ENCODE assay signal across 9 mouse cellular contexts in the genomic region with DNA sequence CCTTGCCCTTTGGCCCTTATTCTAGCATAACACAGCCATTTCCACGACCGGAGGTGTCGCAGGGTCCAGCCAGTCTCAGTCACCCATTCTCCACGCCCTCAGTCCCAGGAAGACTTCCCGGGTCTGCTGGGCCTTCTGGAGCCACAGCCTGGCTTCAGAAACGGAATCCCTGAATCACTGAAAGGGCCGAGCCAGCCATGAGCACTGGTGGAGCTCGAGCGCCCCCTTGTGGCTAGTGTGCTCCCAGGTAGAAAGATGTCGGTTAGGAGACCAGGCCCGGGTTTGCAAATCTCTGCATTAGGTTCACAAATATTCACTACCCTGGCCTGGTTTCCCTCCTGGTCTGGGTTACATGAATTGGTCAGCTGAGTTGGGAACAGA. TPM values are rescaled to one million over a fixed set of nuclear protein-coding genes. Genes with fewer than 3 reads are reported as not detected.
DNase-seq lines count a peak whose midpoint lies in the region; ATAC-seq and TF ChIP-seq lines count a peak whose summit lies in the region.
"Had no signal": no experiment of that assay in that cellular context is flagged by ENCODE, and none has a peak within 500 bp of the region (broad histone marks: within the 10 kb centered on the region; RNA-seq: fewer than 3 reads in every experiment).

No protein-coding gene starts in this region.

- H3K9me3 ChIP-seq in forebrain, embryonic 12.5 days: no peaks in the 10 kb centered on the region
- H3K9me3 ChIP-seq in heart, postnatal 0 days (replicated peaks; ENCODE audit: control insufficient read depth, low read length): no peaks in the 10 kb centered on the region
- no peaks in the 10 kb centered on the region for H3K9me3 ChIP-seq in liver, embryonic 13.5 days (replicated peaks)
- H3K9me3 ChIP-seq in neural tube, embryonic 12.5 days: no peaks in the 10 kb centered on the region
- no peaks in the 10 kb centered on the region for H3K9me3 ChIP-seq in stomach, embryonic 16.5 days (replicated peaks; ENCODE audit: control insufficient read depth, low read length)
- H3K9me3 ChIP-seq: embryonic facial prominence, embryonic 15.5 days had no signal

- peak; percentile 69 to 74 for DNase-seq in CD8-positive naive resting alpha-beta T cell, adult 2 months (ENCODE audit: low read depth in 2 of 2, low spot score in 2 of 2)
- DNase-seq in c-Kit-positive CD71-negative TER-119-negative erythroid progenitor cells, embryonic 14.5 days (ENCODE audit: low read depth): peak; percentile 75
- DNase-seq in heart, postnatal 0 days (ENCODE audit: low spot score): peak; percentile 83
- peak; percentile 90 to 94 for DNase-seq in kidney, postnatal 25 days
- DNase-seq in liver, embryonic 13.5 days: peak; percentile 56

- peak; percentile 97 for TF ChIP-seq CTCF in heart, postnatal 0 days (IDR thresholded peaks at IDR 0.05; ENCODE audit: low read depth)

- WGBS in forebrain, embryonic 12.5 days: under 1% methylated on average over 11 of the region's 11 CpGs
- WGBS in heart, postnatal 0 days: 8% methylated on average over 11 of the region's 11 CpGs
- WGBS in liver, embryonic 13.5 days (ENCODE audit: insufficient replicate concordance): 11% methylated on average over 11 of the region's 11 CpGs
- WGBS in neural tube, embryonic 12.5 days: 4% methylated on average over 11 of the region's 11 CpGs
- WGBS in stomach, embryonic 16.5 days: 6% methylated on average over 11 of the region's 11 CpGs

- no peak for TF ChIP-seq EP300 in heart, postnatal 0 days (IDR thresholded peaks at IDR 0.05; ENCODE audit: low read depth)

- H3K9ac ChIP-seq in forebrain, embryonic 12.5 days: peak overlapping the region; percentile 44; the same call in 1 of the 2 replicates
- no peak overlapping the region for H3K9ac ChIP-seq in heart, postnatal 0 days (replicated peaks; ENCODE audit: low read depth, low read length)
- no peak overlapping the region for H3K9ac ChIP-seq in liver, embryonic 13.5 days
- H3K9ac ChIP-seq in neural tube, embryonic 12.5 days: 0 out of 2 replicates have a peak overlapping the region, but pooled peaks have one; percentile 8
- no peak overlapping the region for H3K9ac ChIP-seq in stomach, embryonic 16.5 days (ENCODE audit: low read length)
- H3K9ac ChIP-seq: embryonic facial prominence, embryonic 15.5 days had no signal

- H3K4me1 ChIP-seq in forebrain, embryonic 12.5 days: peaks cover 57% of the 10 kb centered on the region
- no peaks in the 10 kb centered on the region for H3K4me1 ChIP-seq in heart, postnatal 0 days (ENCODE audit: control insufficient read depth, insufficient read depth)
- no peaks in the 10 kb centered on the region for H3K4me1 ChIP-seq in liver, embryonic 13.5 days (replicated peaks)
- peaks cover 37% of the 10 kb centered on the region for H3K4me1 ChIP-seq in neural tube, embryonic 12.5 days
- 0 out of 2 replicates have a peak, but pooled peaks cover 3% of the 10 kb centered on the region for H3K4me1 ChIP-seq in stomach, embryonic 16.5 days (ENCODE audit: control insufficient read depth, insufficient read depth, low read length)
- H3K4me1 ChIP-seq: embryonic facial prominence, embryonic 15.5 days had no signal

- no peaks in the 10 kb centered on the region for H3K36me3 ChIP-seq in forebrain, embryonic 12.5 days (replicated peaks)
- H3K36me3 ChIP-seq in heart, postnatal 0 days (replicated peaks; ENCODE audit: control insufficient read depth, insufficient read depth, low read length): no peaks in the 10 kb centered on the region
- H3K36me3 ChIP-seq in liver, embryonic 13.5 days: no peaks in the 10 kb centered on the region
- H3K36me3 ChIP-seq in neural tube, embryonic 12.5 days: no peaks in the 10 kb centered on the region
- no peaks in the 10 kb centered on the region for H3K36me3 ChIP-seq in stomach, embryonic 16.5 days (ENCODE audit: control insufficient read depth, insufficient read depth, low read length)
- H3K36me3 ChIP-seq: embryonic facial prominence, embryonic 15.5 days had no signal

- peaks cover 7% of the 10 kb centered on the region; the same call in 1 of the 2 replicates for H3K27me3 ChIP-seq in forebrain, embryonic 12.5 days
- H3K27me3 ChIP-seq in heart, postnatal 0 days (ENCODE audit: control insufficient read depth, insufficient read depth, low read length): no peaks in the 10 kb centered on the region
- H3K27me3 ChIP-seq in liver, embryonic 13.5 days: 0 out of 2 replicates have a peak, but pooled peaks cover 3% of the 10 kb centered on the region
- H3K27me3 ChIP-seq in neural tube, embryonic 12.5 days (replicated peaks): 0 out of 2 replicates have a peak, but pooled peaks cover 6% of the 10 kb centered on the region
- H3K27me3 ChIP-seq in stomach, embryonic 16.5 days (ENCODE audit: control insufficient read depth, insufficient read depth, low read length): no peaks in the 10 kb centered on the region
- H3K27me3 ChIP-seq: embryonic facial prominence, embryonic 15.5 days had no signal

- no peak overlapping the region for H3K4me3 ChIP-seq in forebrain, embryonic 12.5 days (replicated peaks)
- no peak overlapping the region for H3K4me3 ChIP-seq in heart, postnatal 0 days (ENCODE audit: low read depth, low read length)
- no peak overlapping the region for H3K4me3 ChIP-seq in liver, embryonic 13.5 days (replicated peaks)
- no peak overlapping the region for H3K4me3 ChIP-seq in neural tube, embryonic 12.5 days
- H3K4me3 ChIP-seq in stomach, embryonic 16.5 days (replicated peaks; ENCODE audit: low read length): no peak overlapping the region
- H3K4me3 ChIP-seq: embryonic facial prominence, embryonic 15.5 days had no signal

- peak; percentile 30; the same call in 1 of the 2 replicates for ATAC-seq in forebrain, embryonic 12.5 days (ENCODE audit: low FRiP score)
- peak; percentile 69 for ATAC-seq in heart, postnatal 0 days (ENCODE audit: insufficient read depth, low read depth)
- no peak for ATAC-seq in liver, embryonic 13.5 days (ENCODE audit: low read depth)
- peak; percentile 61; the same call in 1 of the 2 replicates for ATAC-seq in neural tube, embryonic 12.5 days (ENCODE audit: low FRiP score, low read depth)
- peak; percentile 59; the same call in 1 of the 2 replicates for ATAC-seq in stomach, embryonic 16.5 days (ENCODE audit: insufficient read depth, low FRiP score)

- H3K27ac ChIP-seq in forebrain, embryonic 12.5 days: peak overlapping the region; percentile 93
- H3K27ac ChIP-seq in heart, postnatal 0 days (ENCODE audit: low read depth): no peak overlapping the region
- no peak overlapping the region for H3K27ac ChIP-seq in liver, embryonic 13.5 days
- H3K27ac ChIP-seq in neural tube, embryonic 12.5 days: no peak overlapping the region
- H3K27ac ChIP-seq in stomach, embryonic 16.5 days (ENCODE audit: low read length): no peak overlapping the region
- H3K27ac ChIP-seq: embryonic facial prominence, embryonic 15.5 days had no signal

- H3K4me2 ChIP-seq in forebrain, embryonic 12.5 days: peak overlapping the region; percentile 22; the same call in 1 of the 2 replicates
- H3K4me2 ChIP-seq in heart, postnatal 0 days (ENCODE audit: low read depth, low read length): no peak overlapping the region
- H3K4me2 ChIP-seq in liver, embryonic 13.5 days: no peak overlapping the region
- peak overlapping the region; percentile 19; the same call in 1 of the 2 replicates for H3K4me2 ChIP-seq in neural tube, embryonic 12.5 days (replicated peaks)
- H3K4me2 ChIP-seq in stomach, embryonic 16.5 days (ENCODE audit: low read depth, low read length): no peak overlapping the region
- H3K4me2 ChIP-seq: embryonic facial prominence, embryonic 15.5 days had no signal

RNA-seq across cellular contexts. Expression of a gene that starts 26.4 kb away (rescaled TPM):
- 10.7 and 11.5 TPM in 2 replicates for polyA plus RNA-seq in forebrain, embryonic 12.5 days (2016; fragmentation: Nextera tagmentation; extraction: Ambion mirVana)
- 0.85 TPM in 1 of 2 replicates, not detected in the other for total RNA-seq in heart, postnatal 0 days (2014; rRNA removed; ENCODE audit: low replicate concordance)
- 0.14 and 0.27 TPM in 2 replicates for polyA plus RNA-seq in heart, postnatal 0 days (2015; fragmentation: Nextera tagmentation; extraction: Ambion mirVana)
- polyA plus RNA-seq in liver, embryonic 13.5 days (2015; fragmentation: Nextera tagmentation; extraction: Ambion mirVana): 0.07 and 0.10 TPM in 2 replicates
- 16.4 and 17.9 TPM in 2 replicates for polyA plus RNA-seq in neural tube, embryonic 12.5 days (2016; fragmentation: Nextera tagmentation; extraction: Ambion mirVana)
- polyA plus RNA-seq in stomach, embryonic 16.5 days (2015; fragmentation: Nextera tagmentation; extraction: Ambion mirVana): 2.4 TPM in 2 replicates

RNA-seq across cellular contexts. Expression of a gene that starts 45.7 kb away (rescaled TPM):
- polyA plus RNA-seq in forebrain, embryonic 12.5 days (2016; fragmentation: Nextera tagmentation; extraction: Ambion mirVana): 0.70 and 1.3 TPM in 2 replicates
- 15.1 and 17.1 TPM in 2 replicates for total RNA-seq in heart, postnatal 0 days (2014; rRNA removed; ENCODE audit: low replicate concordance)
- polyA plus RNA-seq in heart, postnatal 0 days (2015; fragmentation: Nextera tagmentation; extraction: Ambion mirVana): 1.8 and 2.7 TPM in 2 replicates
- 1.4 and 2.1 TPM in 2 replicates for polyA plus RNA-seq in liver, embryonic 13.5 days (2015; fragmentation: Nextera tagmentation; extraction: Ambion mirVana)
- polyA plus RNA-seq in neural tube, embryonic 12.5 days (2016; fragmentation: Nextera tagmentation; extraction: Ambion mirVana): 1.1 and 2.2 TPM in 2 replicates
- 2.9 and 3.9 TPM in 2 replicates for polyA plus RNA-seq in stomach, embryonic 16.5 days (2015; fragmentation: Nextera tagmentation; extraction: Ambion mirVana)

RNA-seq across cellular contexts. Expression of a gene that starts 53.7 kb away (rescaled TPM):
- polyA plus RNA-seq in forebrain, embryonic 12.5 days (2016; fragmentation: Nextera tagmentation; extraction: Ambion mirVana): not detected in 2 replicates
- total RNA-seq in heart, postnatal 0 days (2014; rRNA removed; ENCODE audit: low replicate concordance): 9.9 and 14.1 TPM in 2 replicates
- 6.0 and 6.9 TPM in 2 replicates for polyA plus RNA-seq in heart, postnatal 0 days (2015; fragmentation: Nextera tagmentation; extraction: Ambion mirVana)
- 0.08 TPM in 1 of 2 replicates, not detected in the other for polyA plus RNA-seq in liver, embryonic 13.5 days (2015; fragmentation: Nextera tagmentation; extraction: Ambion mirVana)
- polyA plus RNA-seq in neural tube, embryonic 12.5 days (2016; fragmentation: Nextera tagmentation; extraction: Ambion mirVana): 0.10 and 0.13 TPM in 2 replicates
- 0.19 and 0.22 TPM in 2 replicates for polyA plus RNA-seq in stomach, embryonic 16.5 days (2015; fragmentation: Nextera tagmentation; extraction: Ambion mirVana)

Comparison
In these comparisons a context has a peak if more than half of its experiments do, and no peak if none do; other contexts are left out.
1. H3K4me2 ChIP-seq: peak in forebrain, embryonic 12.5 days (single experiment) and neural tube, embryonic 12.5 days (single experiment); none in heart, postnatal 0 days (single experiment), liver, embryonic 13.5 days (single experiment) and stomach, embryonic 16.5 days (single experiment).
2. H3K9ac ChIP-seq: peak in forebrain, embryonic 12.5 days (single experiment) and neural tube, embryonic 12.5 days (single experiment); none in heart, postnatal 0 days (single experiment), liver, embryonic 13.5 days (single experiment) and stomach, embryonic 16.5 days (single experiment).
3. Peak in every context shown above with its lines, with median percentiles within 50 percentile points of each other: DNase-seq.